Mouse (Mus musculus): ENCODE results near the gene Wnt5a. TPM values are rescaled to one million over a fixed set of nuclear protein-coding genes. Genes with fewer than 3 reads are reported as not detected.

Gene Wnt5a
- polyA plus RNA-seq, 1 experiment from 2014 or later: 11.8 TPM

DNA sequence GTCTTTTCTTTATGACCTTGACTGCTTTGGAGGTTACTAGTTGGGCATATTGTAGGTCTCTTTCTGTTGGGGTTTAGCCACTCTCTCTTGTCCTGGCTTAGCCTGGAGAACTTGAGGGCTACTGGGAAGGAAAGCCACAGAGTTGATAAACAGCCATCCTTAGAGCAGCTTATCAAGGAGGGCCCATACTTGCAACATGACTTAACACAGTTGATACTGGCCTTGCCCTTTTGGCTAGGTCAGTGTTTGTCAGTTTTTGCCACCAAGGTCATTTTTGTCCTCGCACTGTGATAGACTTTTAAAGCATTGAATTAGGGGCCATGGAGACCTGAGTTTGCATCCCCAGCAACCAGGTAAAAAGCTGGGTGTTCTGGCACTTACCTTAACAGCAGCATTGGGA lies 23.7 kb upstream of the Wnt5a start:
- Histone ChIP-seq H3K36me3 (ENCODE audit: control insufficient read depth, insufficient read depth) (no peaks in the 10 kb centered on the region), H3K4me1 (replicated peaks; ENCODE audit: control insufficient read depth, insufficient read depth, low read length) (peaks cover under 1% of the 10 kb centered on the region; the same call in 1 of the 2 replicates), H3K9ac (replicated peaks; ENCODE audit: low read depth, low read length) (no peak overlapping the region), H3K4me2 (ENCODE audit: low read length) (no peak overlapping the region), H3K27ac (ENCODE audit: low read length) (no peak overlapping the region), H3K9me3 (ENCODE audit: control insufficient read depth, low read length) (no peaks in the 10 kb centered on the region), H3K4me3 (replicated peaks; ENCODE audit: low read length) (no peak overlapping the region), H3K27me3 (replicated peaks; ENCODE audit: control insufficient read depth, insufficient read depth, low read length) (no peaks in the 10 kb centered on the region)
- WGBS: 90% methylated on average over 1 of the region's 1 CpGs
- no peak for ATAC-seq

DNA sequence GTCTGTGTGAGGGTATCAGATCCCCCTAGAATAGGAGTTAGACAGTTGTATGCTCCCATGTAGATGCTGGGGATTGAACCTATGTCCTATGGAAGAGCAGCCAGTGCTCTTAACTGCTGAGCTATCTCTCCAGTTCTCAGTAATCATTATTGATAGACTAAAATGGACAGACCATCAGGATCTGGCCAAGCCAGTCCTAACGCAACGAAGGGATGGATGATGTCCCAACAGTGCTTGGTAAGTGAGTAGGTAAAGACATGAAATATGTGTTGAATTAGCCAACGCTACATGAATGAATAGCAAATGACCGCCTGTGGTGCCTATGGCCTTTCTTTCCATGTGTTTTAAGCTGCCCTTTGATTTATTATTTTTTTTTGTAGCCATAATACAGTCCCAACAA lies 10.7 kb upstream of the Wnt5a start:
- Histone ChIP-seq H3K27ac (ENCODE audit: low read length) (no peak overlapping the region), H3K27me3 (replicated peaks; ENCODE audit: control insufficient read depth, insufficient read depth, low read length) (no peaks in the 10 kb centered on the region; the same call in 1 of the 2 replicates), H3K4me2 (ENCODE audit: low read length) (no peak overlapping the region), H3K36me3 (ENCODE audit: control insufficient read depth, insufficient read depth) (no peaks in the 10 kb centered on the region), H3K9me3 (ENCODE audit: control insufficient read depth, low read length) (no peaks in the 10 kb centered on the region), H3K4me3 (replicated peaks; ENCODE audit: low read length) (no peak overlapping the region), H3K9ac (replicated peaks; ENCODE audit: low read depth, low read length) (no peak overlapping the region), H3K4me1 (replicated peaks; ENCODE audit: control insufficient read depth, insufficient read depth, low read length) (no peaks in the 10 kb centered on the region)
- no peak for ATAC-seq
- WGBS: 90% methylated on average over 4 of the region's 4 CpGs

GRCm38 (mm10) chr14:28494273-28494672 lies 10.3 kb upstream of the Wnt5a start:
- 90% methylated on average over 5 of the region's 5 CpGs for WGBS
- no peaks in the 10 kb centered on the region for H3K4me1 ChIP-seq (replicated peaks; ENCODE audit: control insufficient read depth, insufficient read depth, low read length)
- H3K27ac ChIP-seq (ENCODE audit: low read length): no peak overlapping the region
- no peak overlapping the region for H3K4me2 ChIP-seq (ENCODE audit: low read length)
- H3K4me3 ChIP-seq (replicated peaks; ENCODE audit: low read length): no peak overlapping the region
- no peaks in the 10 kb centered on the region; the same call in 1 of the 2 replicates for H3K27me3 ChIP-seq (replicated peaks; ENCODE audit: control insufficient read depth, insufficient read depth, low read length)
- H3K36me3 ChIP-seq (ENCODE audit: control insufficient read depth, insufficient read depth): no peaks in the 10 kb centered on the region
- H3K9ac ChIP-seq (replicated peaks; ENCODE audit: low read depth, low read length): no peak overlapping the region
- ATAC-seq: no peak
- H3K9me3 ChIP-seq (ENCODE audit: control insufficient read depth, low read length): no peaks in the 10 kb centered on the region

DNA sequence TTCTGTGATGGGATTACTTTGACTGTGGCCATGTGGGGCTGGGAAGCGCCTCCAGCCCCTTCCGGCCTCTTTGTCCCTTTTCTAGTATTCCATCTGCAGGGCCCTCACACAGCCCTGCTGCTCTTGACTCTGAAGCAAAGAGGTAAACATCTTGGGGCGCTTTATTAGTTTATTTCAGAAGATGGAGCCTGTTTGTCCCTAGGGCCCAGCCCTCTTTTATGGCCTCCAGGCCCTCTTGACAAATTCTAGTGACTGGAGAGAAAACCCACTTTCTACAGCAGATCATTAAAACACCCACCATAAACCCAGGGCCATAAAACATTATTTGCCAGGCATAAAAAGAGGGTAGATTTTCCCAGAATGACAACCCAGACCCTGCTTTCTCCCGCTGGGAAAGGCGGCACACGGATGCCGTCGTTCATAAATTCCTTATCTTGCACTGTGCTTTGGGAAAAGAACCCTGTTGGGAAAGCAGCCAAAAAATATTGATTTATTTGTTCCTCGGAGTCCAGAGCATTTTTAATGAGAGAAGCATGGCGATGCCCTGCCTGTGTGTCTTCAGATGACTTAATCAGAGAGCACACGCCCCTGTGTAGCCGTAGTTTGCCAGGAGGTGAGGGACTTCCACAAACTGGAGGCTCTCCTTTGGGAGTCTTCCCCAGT lies 3.2 kb upstream of the Wnt5a start:
- Histone ChIP-seq H3K36me3 (ENCODE audit: control insufficient read depth, insufficient read depth) (no peaks in the 10 kb centered on the region), H3K27me3 (replicated peaks; ENCODE audit: control insufficient read depth, insufficient read depth, low read length) (peaks cover 11% of the 10 kb centered on the region), H3K4me2 (ENCODE audit: low read length) (no peak overlapping the region), H3K9ac (replicated peaks; ENCODE audit: low read depth, low read length) (no peak overlapping the region), H3K9me3 (ENCODE audit: control insufficient read depth, low read length) (no peaks in the 10 kb centered on the region), H3K4me1 (replicated peaks; ENCODE audit: control insufficient read depth, insufficient read depth, low read length) (peaks cover 20% of the 10 kb centered on the region), H3K4me3 (replicated peaks; ENCODE audit: low read length) (no peak overlapping the region), H3K27ac (ENCODE audit: low read length) (no peak overlapping the region)
- 71% methylated on average over 12 of the region's 12 CpGs for WGBS
- ATAC-seq: no peak

DNA sequence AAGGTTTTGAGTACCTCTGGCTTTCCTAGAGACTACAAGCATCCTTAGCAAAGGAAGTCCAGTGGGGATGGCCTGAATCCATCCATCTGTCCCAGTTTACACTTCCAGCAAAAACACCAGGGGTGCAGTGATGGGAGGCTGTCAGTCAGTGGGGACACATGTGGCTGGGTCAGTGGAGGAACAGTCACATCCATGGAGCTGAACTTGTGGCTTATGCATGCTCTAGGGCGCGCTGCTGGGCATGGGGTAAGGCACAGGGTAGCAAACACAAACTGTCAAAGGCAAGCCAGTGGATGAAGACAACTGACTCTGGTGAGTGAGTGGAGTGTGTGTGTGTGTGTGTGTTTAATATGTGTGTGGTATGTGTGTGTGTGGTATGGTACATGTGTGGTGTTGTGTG lies 1.3 kb upstream of the Wnt5a start:
- no peak overlapping the region for H3K9ac ChIP-seq (replicated peaks; ENCODE audit: low read depth, low read length)
- H3K27me3 ChIP-seq (replicated peaks; ENCODE audit: control insufficient read depth, insufficient read depth, low read length): peaks cover 23% of the 10 kb centered on the region
- no peaks in the 10 kb centered on the region for H3K36me3 ChIP-seq (ENCODE audit: control insufficient read depth, insufficient read depth)
- no peak overlapping the region for H3K27ac ChIP-seq (ENCODE audit: low read length)
- WGBS: 94% methylated on average over 2 of the region's 2 CpGs
- H3K4me2 ChIP-seq (ENCODE audit: low read length): no peak overlapping the region
- H3K4me1 ChIP-seq (replicated peaks; ENCODE audit: control insufficient read depth, insufficient read depth, low read length): peaks cover 29% of the 10 kb centered on the region
- ATAC-seq: no peak
- H3K4me3 ChIP-seq (replicated peaks; ENCODE audit: low read length): no peak overlapping the region
- H3K9me3 ChIP-seq (ENCODE audit: control insufficient read depth, low read length): no peaks in the 10 kb centered on the region

DNA sequence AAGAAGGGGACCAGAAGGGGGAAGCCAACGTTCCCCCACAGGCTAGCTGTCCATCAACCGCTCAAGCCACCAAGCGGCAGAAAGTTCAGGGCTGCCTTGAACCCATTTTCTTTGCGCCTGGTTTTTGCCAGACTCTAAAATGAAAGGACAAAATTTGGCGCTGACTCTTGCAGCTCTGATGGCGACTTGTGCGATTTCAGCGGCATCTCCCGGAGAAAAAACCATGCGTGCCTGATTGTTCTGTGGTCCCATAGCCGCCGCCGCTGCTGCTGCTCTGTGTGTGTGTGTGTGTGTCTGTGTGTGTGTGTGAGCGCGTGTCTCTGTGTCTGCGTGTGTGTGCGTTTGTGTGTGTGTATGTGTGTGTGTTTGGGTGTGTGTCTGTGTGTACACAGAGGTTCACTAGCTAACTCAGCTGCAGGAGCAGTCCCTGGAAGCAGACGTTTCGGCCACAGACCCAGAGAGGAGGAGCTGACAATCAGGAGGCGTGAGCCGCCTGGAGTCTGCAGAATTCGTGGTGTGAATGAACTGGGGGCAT lies 568 bp downstream of the Wnt5a start:
- Histone ChIP-seq H3K9me3 (ENCODE audit: control insufficient read depth, low read length) (no peaks in the 10 kb centered on the region), H3K27ac (ENCODE audit: low read length) (peak overlapping the region; percentile 49), H3K27me3 (replicated peaks; ENCODE audit: control insufficient read depth, insufficient read depth, low read length) (peaks cover 36% of the 10 kb centered on the region), H3K4me2 (ENCODE audit: low read length) (peak overlapping the region; percentile 96), H3K4me3 (replicated peaks; ENCODE audit: low read length) (peak overlapping the region; percentile 55), H3K4me1 (replicated peaks; ENCODE audit: control insufficient read depth, insufficient read depth, low read length) (peaks cover 45% of the 10 kb centered on the region), H3K9ac (replicated peaks; ENCODE audit: low read depth, low read length) (peak overlapping the region; percentile 63), H3K36me3 (ENCODE audit: control insufficient read depth, insufficient read depth) (no peaks in the 10 kb centered on the region)
- WGBS: 0% methylated on average over 22 of the region's 22 CpGs
- ATAC-seq: peak; percentile 48

- Histone ChIP-seq H3K4me2 (ENCODE audit: low read length) (peak overlapping the region; percentile 96), H3K27ac (ENCODE audit: low read length) (peak overlapping the region; percentile 45; the same call in 1 of the 2 replicates), H3K4me3 (replicated peaks; ENCODE audit: low read length) (peak overlapping the region; percentile 55), H3K9me3 (ENCODE audit: control insufficient read depth, low read length) (no peaks in the 10 kb centered on the region), H3K27me3 (replicated peaks; ENCODE audit: control insufficient read depth, insufficient read depth, low read length) (peaks cover 42% of the 10 kb centered on the region), H3K36me3 (ENCODE audit: control insufficient read depth, insufficient read depth) (no peaks in the 10 kb centered on the region), H3K4me1 (replicated peaks; ENCODE audit: control insufficient read depth, insufficient read depth, low read length) (peaks cover 51% of the 10 kb centered on the region), H3K9ac (replicated peaks; ENCODE audit: low read depth, low read length) (peak overlapping the region; percentile 63)
- WGBS: under 1% methylated on average over 61 of the region's 62 CpGs
- ATAC-seq: peak; percentile 34
These were observed 1.2 kb downstream of the Wnt5a start for GRCm38 (mm10) chr14:28505586-28506375.

DNA sequence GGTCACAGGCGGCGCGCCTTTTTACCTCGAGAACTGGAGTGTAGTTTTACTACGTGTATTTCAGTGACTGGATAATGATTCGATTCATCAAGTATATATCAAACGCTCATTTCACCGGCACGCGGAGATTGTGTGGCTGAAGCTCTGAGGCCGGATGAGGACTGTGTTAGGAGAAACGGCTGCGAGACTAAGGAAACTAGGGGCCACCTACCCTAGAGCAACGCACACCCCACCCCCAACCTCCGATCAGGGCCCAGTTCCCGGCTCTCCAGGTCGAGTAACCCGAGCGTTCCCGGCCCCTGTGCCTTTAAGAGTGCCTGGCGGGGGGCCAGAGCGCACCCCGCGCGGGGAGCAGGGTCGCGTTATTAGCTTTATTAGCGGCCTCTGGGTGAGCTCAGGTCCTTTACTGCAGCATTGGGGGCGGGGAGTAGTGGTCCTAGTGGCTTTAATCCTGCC lies 1.9 kb downstream of the Wnt5a start:
- no peak overlapping the region; the same call in 1 of the 2 replicates for H3K27ac ChIP-seq (ENCODE audit: low read length)
- H3K9me3 ChIP-seq (ENCODE audit: control insufficient read depth, low read length): no peaks in the 10 kb centered on the region
- H3K4me2 ChIP-seq (ENCODE audit: low read length): peak overlapping the region; percentile 96
- WGBS: under 1% methylated on average over 29 of the region's 29 CpGs
- H3K9ac ChIP-seq (replicated peaks; ENCODE audit: low read depth, low read length): peak overlapping the region; percentile 63
- peak overlapping the region; percentile 55 for H3K4me3 ChIP-seq (replicated peaks; ENCODE audit: low read length)
- H3K36me3 ChIP-seq (ENCODE audit: control insufficient read depth, insufficient read depth): no peaks in the 10 kb centered on the region
- peaks cover 47% of the 10 kb centered on the region for H3K27me3 ChIP-seq (replicated peaks; ENCODE audit: control insufficient read depth, insufficient read depth, low read length)
- peaks cover 58% of the 10 kb centered on the region for H3K4me1 ChIP-seq (replicated peaks; ENCODE audit: control insufficient read depth, insufficient read depth, low read length)
- ATAC-seq: no peak

- H3K27ac ChIP-seq (ENCODE audit: low read length): no peak overlapping the region
- under 1% methylated on average over 15 of the region's 15 CpGs for WGBS
These were observed 2.5 kb downstream of the Wnt5a start for GRCm38 (mm10) chr14:28507011-28507410.

More at GRCm38 (mm10) chr14:28507011-28507410, 2.5 kb downstream of the Wnt5a start:
- Histone ChIP-seq H3K36me3 (ENCODE audit: control insufficient read depth, insufficient read depth) (no peaks in the 10 kb centered on the region), H3K4me2 (ENCODE audit: low read length) (peak overlapping the region; percentile 96), H3K4me3 (replicated peaks; ENCODE audit: low read length) (peak overlapping the region; percentile 55), H3K9ac (replicated peaks; ENCODE audit: low read depth, low read length) (peak overlapping the region; percentile 35; the same call in 1 of the 2 replicates), H3K27me3 (replicated peaks; ENCODE audit: control insufficient read depth, insufficient read depth, low read length) (peaks cover 49% of the 10 kb centered on the region), H3K9me3 (ENCODE audit: control insufficient read depth, low read length) (no peaks in the 10 kb centered on the region), H3K4me1 (replicated peaks; ENCODE audit: control insufficient read depth, insufficient read depth, low read length) (peaks cover 61% of the 10 kb centered on the region)
- no peak for ATAC-seq

All from forebrain, embryonic 16.5 days (tissue).